Mouse (Mus musculus): ENCODE measurements around the gene 2900011O08Rik.
"Not testable (repeated sequence)": the region's sequence is repeated elsewhere in the genome, so short reads cannot be mapped to it uniquely, and the experiment has no call there.

Gene 2900011O08Rik

GRCm38 (mm10) chr16:13986574-13987478, at the start of gene 2900011O08Rik, which contains the start of gene Ifitm7:
Gene 2900011O08Rik, plus strand, starts transcription at chr16:13986604.
Gene Ifitm7, minus strand, starts transcription at chr16:13986888.
- DNase-seq = no peak

- no peak for DNase-seq
These were observed 46.1 kb upstream of the 2900011O08Rik start for GRCm38 (mm10) chr16:13940139-13940846.

- no peak for DNase-seq
These were observed 45.5 kb upstream of the 2900011O08Rik start for GRCm38 (mm10) chr16:13940847-13941395.

- DNase-seq = no peak
These were observed 42.2 kb upstream of the 2900011O08Rik start for GRCm38 (mm10) chr16:13944178-13944577.

GRCm38 (mm10) chr16:13944752-13945151, 41.7 kb upstream of the 2900011O08Rik start:
- DNase-seq = no peak

GRCm38 (mm10) chr16:13945153-13945552, 41.3 kb upstream of the 2900011O08Rik start:
- DNase-seq = no peak

- DNase-seq = no peak
These were observed 40.1 kb upstream of the 2900011O08Rik start for GRCm38 (mm10) chr16:13946306-13946705.

GRCm38 (mm10) chr16:13951245-13951644, 35.2 kb upstream of the 2900011O08Rik start:
- DNase-seq = no peak

- no peak for DNase-seq
These were observed 24.4 kb upstream of the 2900011O08Rik start for GRCm38 (mm10) chr16:13962053-13962452.

GRCm38 (mm10) chr16:13969096-13969495, 17.3 kb upstream of the 2900011O08Rik start:
- DNase-seq = no peak

GRCm38 (mm10) chr16:13972051-13972450, 14.4 kb upstream of the 2900011O08Rik start:
- DNase-seq = no peak

- DNase-seq = not testable (repeated sequence)
These were observed 10.0 kb upstream of the 2900011O08Rik start for GRCm38 (mm10) chr16:13976358-13976896.

- DNase-seq = not testable (repeated sequence)
These were observed 9.4 kb upstream of the 2900011O08Rik start for GRCm38 (mm10) chr16:13977026-13977425.

GRCm38 (mm10) chr16:13981726-13982125, 4.7 kb upstream of the 2900011O08Rik start:
- DNase-seq = not testable (repeated sequence)

- DNase-seq = no peak
These were observed 3.2 kb upstream of the 2900011O08Rik start for GRCm38 (mm10) chr16:13983161-13983560.

- DNase-seq = no peak
These were observed 219 bp upstream of the 2900011O08Rik start for GRCm38 (mm10) chr16:13986197-13986573.

GRCm38 (mm10) chr16:13992518-13993248, 6.3 kb downstream of the 2900011O08Rik start:
- no peak for DNase-seq

GRCm38 (mm10) chr16:13994076-13994475, 7.7 kb downstream of the 2900011O08Rik start:
- DNase-seq = no peak

- no peak for DNase-seq
These were observed 8.1 kb downstream of the 2900011O08Rik start for GRCm38 (mm10) chr16:13994502-13994901.

GRCm38 (mm10) chr16:14003386-14004130, 17.2 kb downstream of the 2900011O08Rik start:
- no peak for DNase-seq

GRCm38 (mm10) chr16:14004170-14004569, 17.8 kb downstream of the 2900011O08Rik start:
- DNase-seq = no peak

- no peak for DNase-seq
These were observed 18.3 kb downstream of the 2900011O08Rik start for GRCm38 (mm10) chr16:14004726-14005125.
